Mouse (Mus musculus) ES-CJ7 (cell line): ENCODE measurements around the gene Srf.
"Not testable (repeated sequence)": the region's sequence is repeated elsewhere in the genome, so short reads cannot be mapped to it uniquely, and the experiment has no call there.

ENCODE experiments used
- DNase-seq: peaks from one replicate; pipeline ENCODE4 v3.0.0; 2011; ENCODE audit warnings: low read depth, low spot score

Gene Srf

GRCm38 (mm10) chr17:46555673-46556583, at the start of gene Srf:
Gene Srf (minus strand): TSS chr17:46556175.
- peak; percentile 98 for DNase-seq

DNA sequence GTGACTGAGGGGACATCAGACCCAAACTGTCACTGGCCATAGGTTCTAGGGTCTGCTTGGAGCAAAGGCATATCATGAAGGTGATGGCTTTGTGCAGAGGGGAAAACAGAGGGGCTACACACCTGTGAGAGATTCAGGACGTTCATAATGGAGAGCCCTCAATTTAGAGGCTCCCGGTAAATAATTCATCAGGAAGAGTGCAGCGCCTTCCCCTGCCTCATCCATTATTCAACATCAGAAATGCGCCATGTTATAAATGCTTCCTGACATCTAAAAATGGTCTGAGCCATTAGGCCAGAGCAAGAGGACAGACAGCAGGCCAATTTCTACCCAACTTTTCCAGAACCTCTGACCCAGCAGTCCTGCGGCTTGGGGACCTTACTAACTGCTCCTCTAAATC, 49.2 kb upstream of the Srf start:
- DNase-seq: no peak

DNA sequence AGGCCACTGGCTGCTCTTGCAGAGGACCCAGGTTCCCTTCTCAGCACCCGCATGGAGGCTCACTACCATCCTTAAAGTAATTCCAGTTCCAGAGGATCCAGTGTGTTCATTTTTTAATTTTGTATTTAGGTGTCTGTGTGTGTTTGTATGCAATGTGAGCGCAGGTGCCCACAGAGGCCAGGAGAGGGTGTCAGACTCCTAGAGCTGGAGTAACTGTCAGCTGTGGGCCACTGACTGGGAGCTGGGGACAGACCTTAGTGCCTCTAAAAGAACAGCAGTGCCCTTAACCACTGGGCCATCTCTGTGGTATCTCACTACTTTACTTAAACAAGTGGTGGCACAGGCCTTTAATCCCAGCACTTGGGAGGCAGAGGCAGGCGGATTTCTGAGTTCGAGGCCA, 47.3 kb upstream of the Srf start:
- DNase-seq: no peak

DNA sequence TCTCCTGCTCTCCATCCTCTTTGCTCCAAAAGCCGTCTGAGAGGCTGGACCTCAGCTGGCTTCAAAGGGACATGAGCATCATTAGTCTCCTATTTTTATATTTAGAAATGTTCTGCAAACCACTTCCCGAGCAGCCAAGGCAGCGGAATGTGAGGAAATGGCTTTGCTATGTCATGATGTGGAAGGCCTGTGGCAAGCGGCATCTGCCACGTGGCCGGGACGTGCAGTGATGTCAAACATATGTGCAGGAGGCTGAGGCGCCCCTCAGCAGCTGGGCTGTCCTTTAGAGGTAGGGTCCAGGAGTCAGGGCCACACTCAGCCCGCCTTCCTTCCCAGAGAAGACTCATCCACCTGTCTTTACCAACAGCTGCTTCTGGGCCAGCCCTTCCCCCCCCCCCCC, 46.2 kb upstream of the Srf start:
- DNase-seq: no peak

GRCm38 (mm10) chr17:46600569-46600968, 44.6 kb upstream of the Srf start:
- peak; percentile 71 for DNase-seq

- no peak for DNase-seq
These were observed 43.0 kb upstream of the Srf start for GRCm38 (mm10) chr17:46598963-46599362.

DNA sequence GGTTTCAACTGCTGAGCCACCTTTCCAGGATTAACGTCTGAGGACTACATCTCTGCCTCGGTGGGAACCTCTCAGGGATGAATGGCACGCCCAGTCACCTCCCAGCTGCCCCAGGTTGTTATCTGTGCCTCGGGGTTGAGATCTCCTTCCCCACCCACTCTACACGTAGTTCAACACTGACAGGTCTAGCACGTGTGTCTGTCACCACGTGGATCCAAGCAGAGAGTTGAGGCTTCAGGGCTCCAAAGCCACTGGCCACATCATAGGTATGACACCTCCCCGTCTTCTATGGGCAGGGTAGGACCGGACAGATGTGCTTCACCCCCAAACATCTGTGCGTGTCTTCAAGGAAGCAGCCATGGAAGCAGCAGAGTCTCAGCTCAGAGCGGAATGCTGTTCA, 42.0 kb upstream of the Srf start:
- no peak for DNase-seq

DNA sequence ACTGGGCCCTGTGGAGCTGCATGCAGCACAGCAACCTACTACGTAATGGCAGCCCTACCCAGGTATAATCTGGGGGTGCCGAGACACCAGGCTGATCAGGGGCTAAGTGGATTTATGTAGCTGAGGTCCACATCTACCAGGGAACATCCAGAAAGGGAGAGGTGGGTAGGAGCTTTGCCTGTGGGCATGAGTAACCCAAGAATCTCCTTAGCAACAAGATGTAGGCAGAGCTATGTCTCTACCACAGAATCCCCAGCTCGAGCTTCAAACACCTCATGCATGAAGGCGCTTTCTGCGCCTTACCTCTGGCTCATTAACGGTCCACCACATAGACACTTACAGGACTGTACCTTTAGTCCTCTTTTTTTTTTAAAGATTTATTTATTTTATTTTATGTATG, 39.4 kb upstream of the Srf start:
- DNase-seq: no peak

DNA sequence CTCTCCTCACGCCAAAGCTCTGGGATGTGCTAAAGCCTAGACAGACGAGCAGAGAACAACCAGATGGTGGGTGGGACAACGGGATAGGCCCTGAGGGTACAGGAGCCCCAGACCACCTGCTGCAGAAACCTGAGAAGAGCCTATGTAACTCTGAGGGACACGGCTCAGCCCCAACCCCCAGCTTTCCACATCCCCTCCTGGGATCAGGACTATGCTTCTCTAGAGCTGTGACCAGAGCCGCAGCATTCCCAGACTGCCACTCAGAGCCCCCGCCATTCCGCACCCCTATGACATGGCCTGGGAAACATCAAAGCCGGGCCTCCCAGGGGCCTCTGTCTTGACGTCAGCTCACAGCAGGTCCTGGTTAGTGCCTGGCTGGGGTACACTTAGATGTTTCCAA, 38.6 kb upstream of the Srf start:
- DNase-seq: no peak

GRCm38 (mm10) chr17:46593124-46593523, 37.1 kb upstream of the Srf start:
- no peak for DNase-seq

DNA sequence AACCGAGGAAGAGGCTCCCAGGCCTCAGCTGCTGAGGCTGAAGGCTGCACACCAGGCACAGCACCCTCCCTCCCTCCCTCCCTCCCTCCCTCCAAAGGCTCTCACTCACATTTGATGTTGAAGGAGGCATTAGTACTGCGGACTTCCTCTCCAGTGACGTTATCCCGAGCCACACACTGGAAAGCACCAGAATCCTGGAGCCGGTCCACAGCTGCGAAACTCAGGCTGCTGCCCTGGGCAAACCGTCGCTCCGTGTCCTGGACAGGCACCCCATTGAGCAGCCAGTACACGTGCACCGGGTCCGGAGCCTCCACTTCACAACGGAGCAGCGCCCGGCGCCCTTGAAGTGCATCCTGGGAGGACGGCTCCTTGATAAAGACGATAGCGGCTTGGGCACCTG, 35.4 kb upstream of the Srf start:
- no peak for DNase-seq

DNA sequence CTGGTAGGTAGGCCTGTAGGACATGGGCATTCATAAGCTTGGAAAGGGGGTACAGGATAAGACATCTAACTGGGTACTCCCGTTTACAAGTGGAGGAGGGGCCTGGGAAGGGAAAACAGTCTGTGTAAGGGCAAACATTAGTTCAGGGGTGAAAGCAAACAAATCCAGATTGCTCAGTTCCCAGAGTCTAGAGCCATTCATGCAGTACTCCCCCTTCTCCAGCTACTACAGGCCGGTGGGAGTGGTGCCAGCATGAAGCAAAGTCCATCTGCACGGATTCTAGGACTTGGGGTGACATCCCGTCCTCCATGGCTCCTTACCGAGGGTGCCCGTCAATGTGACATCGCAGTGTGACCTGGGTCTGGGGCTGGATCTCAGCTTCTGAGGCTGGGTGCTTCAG, 34.5 kb upstream of the Srf start:
- no peak for DNase-seq

DNA sequence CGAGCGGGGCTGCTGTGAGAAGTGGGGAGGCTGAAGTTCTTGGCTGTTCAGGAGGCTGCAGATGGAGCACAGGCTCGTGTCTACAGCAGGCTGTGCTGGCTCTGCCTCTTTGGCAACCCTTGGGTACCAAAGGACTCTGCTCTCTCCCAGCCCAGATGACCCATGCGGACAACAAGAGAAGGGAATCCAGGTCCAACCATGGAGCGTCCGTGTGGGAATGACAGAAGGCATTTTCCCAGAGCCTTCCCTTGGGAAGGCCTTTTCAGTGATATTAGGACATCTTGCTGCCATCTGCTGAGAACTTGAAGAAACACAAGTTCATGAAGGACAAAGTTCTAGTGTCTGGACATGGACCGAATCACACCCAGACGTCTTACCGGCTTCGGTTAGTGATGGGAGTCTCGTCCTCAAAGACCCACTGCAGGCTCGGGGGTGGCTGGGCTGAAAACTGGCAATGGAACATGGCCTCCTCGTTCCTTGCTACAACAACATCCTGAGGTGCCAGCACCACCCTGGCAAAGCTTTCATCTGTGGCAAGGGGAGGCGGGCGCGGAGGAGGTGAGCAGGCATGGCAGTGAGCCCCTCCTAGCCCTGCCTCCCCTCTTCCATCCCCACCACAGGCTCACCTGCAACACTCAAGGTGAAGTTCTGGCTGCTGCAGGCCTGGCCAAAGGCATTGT, 33.8 kb upstream of the Srf start:
- DNase-seq: no peak

GRCm38 (mm10) chr17:46588913-46589312, 32.9 kb upstream of the Srf start:
- no peak for DNase-seq

DNA sequence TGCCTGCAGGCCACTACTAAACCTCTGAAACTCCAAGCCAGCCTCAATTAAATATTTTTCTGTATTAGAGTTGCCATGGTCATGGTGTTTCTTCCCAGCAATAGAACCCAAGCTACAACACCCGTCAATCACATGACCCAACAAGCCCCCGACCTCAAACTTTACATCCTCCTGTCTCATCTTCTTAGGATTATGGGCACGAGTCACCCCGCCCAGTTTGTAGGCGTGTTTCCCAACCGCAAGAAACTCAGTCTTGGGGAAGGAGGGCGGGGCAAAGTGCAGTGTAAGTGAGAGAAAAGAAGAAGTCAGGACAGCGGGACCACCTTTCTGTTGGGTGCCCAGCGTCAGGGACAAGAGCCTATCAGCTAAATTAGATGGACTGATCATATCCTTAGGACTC, 32.2 kb upstream of the Srf start:
- DNase-seq: no peak

DNA sequence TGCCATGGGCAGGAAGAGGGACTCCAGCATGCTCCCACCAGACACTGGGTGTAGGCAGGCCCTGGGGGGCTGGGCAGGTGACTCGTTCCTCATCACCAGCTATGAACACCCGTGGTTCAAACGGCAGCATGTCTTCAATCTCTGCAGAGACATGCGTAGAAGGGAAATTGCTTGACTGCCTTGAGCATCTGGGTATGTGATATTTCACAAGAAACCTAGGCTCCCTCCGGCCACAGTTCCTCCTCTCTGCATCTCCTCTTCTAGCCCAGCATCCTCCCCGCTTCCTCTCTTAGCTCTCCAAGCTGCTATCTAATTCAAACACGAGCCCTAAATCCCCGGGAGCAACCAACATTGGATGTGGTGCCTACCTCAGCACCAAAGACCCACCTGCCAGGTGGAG, 30.4 kb upstream of the Srf start:
- DNase-seq: no peak

DNA sequence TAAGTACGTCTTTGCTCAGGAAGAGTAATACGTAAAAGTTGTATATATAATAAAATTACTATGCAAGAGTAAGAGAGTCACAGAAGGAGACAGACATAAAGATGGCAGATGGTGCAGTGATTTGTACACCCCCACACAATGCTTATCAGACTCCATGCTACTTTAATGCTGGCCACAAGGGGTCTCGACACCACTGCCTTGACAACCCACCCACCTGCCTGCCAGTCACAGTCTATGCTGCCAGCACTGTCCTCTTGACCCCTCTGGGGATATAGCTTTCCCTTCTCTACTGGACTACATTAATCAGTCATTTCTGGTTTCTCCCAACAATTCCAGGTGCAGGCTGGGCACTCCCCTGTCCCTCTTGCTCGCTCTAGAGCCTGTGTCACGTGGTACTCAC, 22.7 kb upstream of the Srf start:
- DNase-seq: no peak

GRCm38 (mm10) chr17:46576070-46576469, 20.1 kb upstream of the Srf start:
- peak; percentile 59 for DNase-seq

DNA sequence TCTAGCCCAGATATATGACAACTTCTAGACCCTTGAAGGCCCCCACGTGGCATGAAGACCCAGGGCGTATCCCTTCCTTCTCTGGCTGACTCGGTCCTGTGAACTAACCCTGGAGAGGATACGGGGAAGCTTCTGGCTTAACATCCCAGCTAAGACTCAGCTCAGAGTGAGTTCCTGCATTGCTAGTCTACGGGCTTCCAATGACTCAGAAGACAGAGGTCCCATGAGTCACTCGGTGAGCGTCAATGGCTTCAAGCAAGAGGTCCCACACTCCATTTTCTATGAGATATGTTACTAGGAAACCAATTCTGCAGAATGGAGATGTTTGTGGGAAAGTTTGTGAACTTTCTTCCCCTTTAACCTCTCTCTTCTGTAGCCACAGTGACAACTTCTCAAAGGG, 18.6 kb upstream of the Srf start:
- no peak for DNase-seq

DNA sequence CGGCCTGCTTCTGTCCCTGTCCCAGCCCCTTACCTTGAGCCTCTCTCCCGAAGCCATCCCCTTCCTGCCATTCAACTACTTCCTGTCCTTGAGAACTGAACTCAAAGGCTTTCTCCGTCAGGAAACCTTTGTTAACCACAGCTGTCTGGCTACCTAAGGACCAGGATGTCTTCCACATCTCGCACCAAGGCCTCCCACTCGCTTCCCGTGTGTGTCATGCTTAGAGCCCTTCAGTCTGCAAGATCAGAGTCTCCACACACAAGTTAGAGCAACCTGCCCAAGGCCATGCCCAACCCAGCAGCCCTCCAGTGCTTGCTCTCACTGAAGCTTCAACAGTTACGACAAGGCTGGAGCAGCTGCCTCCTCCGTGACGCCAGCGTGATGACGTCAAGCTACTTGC, 15.0 kb upstream of the Srf start:
- DNase-seq: no peak

DNA sequence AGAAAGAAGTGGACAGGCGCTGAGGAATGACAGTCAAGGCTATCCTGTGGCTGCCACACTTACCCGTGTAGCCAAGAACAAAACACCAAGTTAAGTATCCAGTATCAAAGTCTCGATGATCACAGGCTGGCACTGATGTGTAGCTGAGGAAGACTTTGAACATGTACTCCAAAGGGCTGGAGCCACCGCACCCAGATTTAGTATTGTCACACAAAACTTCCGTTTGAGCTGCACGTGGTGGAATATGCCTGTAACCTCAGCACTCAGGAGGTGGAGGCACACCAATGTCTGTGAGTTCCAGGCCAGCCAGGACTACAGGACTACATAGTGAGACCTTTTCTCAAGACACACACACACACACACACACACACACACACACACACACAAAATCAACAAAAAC, 3.2 kb upstream of the Srf start:
- no peak for DNase-seq

GRCm38 (mm10) chr17:46558151-46558550, 2.2 kb upstream of the Srf start:
- no peak for DNase-seq

DNA sequence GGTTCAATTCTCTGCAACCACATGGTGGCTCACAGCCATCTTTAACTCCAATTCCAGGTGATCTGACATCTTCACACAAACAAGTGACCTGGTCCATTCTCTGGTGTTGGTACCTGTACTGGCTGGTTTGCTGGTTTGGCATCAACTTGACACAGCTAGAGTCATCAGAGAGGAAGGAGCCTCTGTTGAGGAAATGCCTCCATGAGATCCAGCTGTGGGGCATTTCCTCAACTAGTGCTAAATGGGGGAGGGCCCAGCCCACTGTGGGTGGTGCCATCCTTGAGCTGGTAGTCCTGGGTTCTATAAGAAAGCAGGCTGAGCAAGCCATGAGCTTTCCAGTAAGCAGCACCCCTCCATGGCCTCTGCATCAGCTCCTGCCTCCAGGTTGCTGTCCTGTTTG, 1.3 kb upstream of the Srf start:
- DNase-seq: not testable (repeated sequence)
